Mouse (Mus musculus) embryonic facial prominence, embryonic 11.5 days (tissue): ENCODE results near the gene Vars. TPM values are rescaled to one million over a fixed set of nuclear protein-coding genes. Genes with fewer than 3 reads are reported as not detected.
"Not testable (repeated sequence)": the region's sequence is repeated elsewhere in the genome, so short reads cannot be mapped to it uniquely, and the experiment has no call there.

Source experiments
- ATAC-seq: fragments of 200-750 bp; cut with Nextera tagmentation; replicated peaks from 2 replicates; pipeline ENCODE4 v1.8.0; 2017; ENCODE audit warnings: low read depth; ENCODE audit not compliant: insufficient number of reproducible peaks, low FRiP score, low TSS enrichment
- DNase-seq: peaks from one replicate; pipeline ENCODE4 v3.0.0-alpha.2; 2015; ENCODE audit warnings: low spot score
- H3K27ac ChIP-seq: fragments of 300-500 bp; sonication (generic); replicated peaks from 2 replicates; pipeline ENCODE4 v1.5.1; 2014; ENCODE audit warnings: mild to moderate bottlenecking, low read depth, low read length, control low read depth
- H3K27me3 ChIP-seq: fragments of 300-500 bp; sonication (generic); 2 replicates; pipeline ENCODE4 v1.6.1; 2014; ENCODE audit warnings: mild to moderate bottlenecking, low read length, moderate library complexity, mixed read lengths; ENCODE audit not compliant: control insufficient read depth, insufficient read depth
- H3K36me3 ChIP-seq: fragments of 300-500 bp; sonication (generic); replicated peaks from 2 replicates; pipeline ENCODE4 v1.6.1; 2014; ENCODE audit warnings: low read depth, mild to moderate bottlenecking, low read length, moderate library complexity, mixed read lengths; ENCODE audit not compliant: control insufficient read depth, insufficient read depth
- H3K4me1 ChIP-seq: fragments of 300-500 bp; sonication (generic); 2 replicates; pipeline ENCODE4 v1.6.1; 2014; ENCODE audit warnings: low read length, mixed read lengths; ENCODE audit not compliant: control insufficient read depth, insufficient read depth
- H3K4me2 ChIP-seq: fragments of 300-500 bp; sonication (generic); 2 replicates; pipeline ENCODE4 v1.6.1; 2014; ENCODE audit warnings: low read depth, mild to moderate bottlenecking, control low read depth, low read length, moderate library complexity
- H3K4me3 ChIP-seq: fragments of 300-500 bp; sonication (generic); 2 replicates; pipeline ENCODE4 v1.5.1; 2014; ENCODE audit warnings: low read depth, low read length, control low read depth
- H3K9ac ChIP-seq: fragments of 300-500 bp; sonication (generic); replicated peaks from 2 replicates; pipeline ENCODE4 v1.6.1; 2014; ENCODE audit warnings: mild to moderate bottlenecking, control low read depth, low read length
- H3K9me3 ChIP-seq: fragments of 300-500 bp; sonication (generic); replicated peaks from 2 replicates; pipeline ENCODE4 v1.6.1; 2016; ENCODE audit warnings: mild to moderate bottlenecking, low read length, inconsistent platforms, mixed read lengths; ENCODE audit not compliant: control insufficient read depth
- WGBS: fragments of 180-500 bp; shearing (Covaris S2); extraction: QIAGEN DNeasy Blood & Tissue Kit; methylation state at CpG from one replicate; pipeline ENCODE4 v1.1.7; 2014; 5-methylcytosine and 5-hydroxymethylcytosine counted together
- polyA plus RNA-seq: library from polyadenylated mRNA; unstranded; fragments of >200 nt; fragmentation: Nextera tagmentation; extraction: Ambion mirVana; gene quantifications from 2 replicates; pipeline ENCODE4 v1.2.1, GENCODE M21; 2014

Vars gene
- polyA plus RNA-seq, 1 experiment from 2014 or later = 73.9 TPM

- not testable (repeated sequence) for H3K36me3 ChIP-seq, H3K27me3 ChIP-seq, ATAC-seq, H3K9me3 ChIP-seq, H3K4me1 ChIP-seq
- Histone ChIP-seq H3K9ac (peak overlapping the region; percentile 98), H3K4me3 (peak overlapping the region; percentile 89), H3K27ac (peak overlapping the region; percentile 96), H3K4me2 (peak overlapping the region; percentile 98)
- peak; percentile 30 for DNase-seq
- WGBS = 27% methylated on average over 29 of the region's 32 CpGs
These were observed 693 bp upstream of the Vars start for GRCm38 (mm10) chr17:34999871-35000716.

- peak; percentile 39 for DNase-seq
- ATAC-seq = peak; percentile 14; the same call in 1 of the 2 replicates
- Histone ChIP-seq H3K4me3 (peak overlapping the region; percentile 89), H3K27ac (peak overlapping the region; percentile 96), H3K4me2 (peak overlapping the region; percentile 98), H3K4me1 (peaks cover 3% of the 10 kb centered on the region; the same call in 1 of the 2 replicates), H3K9ac (peak overlapping the region; percentile 98), H3K9me3 (no peaks in the 10 kb centered on the region), H3K27me3 (no peaks in the 10 kb centered on the region), H3K36me3 (peaks cover 7% of the 10 kb centered on the region; the same call in 1 of the 2 replicates)
- under 1% methylated on average over 35 of the region's 35 CpGs for WGBS
These were observed 815 bp downstream of the Vars start for GRCm38 (mm10) chr17:35001452-35002152.

- DNase-seq = no peak
- Histone ChIP-seq H3K4me3 (peak overlapping the region; percentile 89), H3K9ac (peak overlapping the region; percentile 98), H3K36me3 (peaks cover 7% of the 10 kb centered on the region; the same call in 1 of the 2 replicates), H3K9me3 (no peaks in the 10 kb centered on the region), H3K4me1 (peaks cover 3% of the 10 kb centered on the region; the same call in 1 of the 2 replicates), H3K27ac (peak overlapping the region; percentile 56; the same call in 1 of the 2 replicates), H3K4me2 (peak overlapping the region; percentile 98), H3K27me3 (no peaks in the 10 kb centered on the region)
- 10% methylated on average over 12 of the region's 12 CpGs for WGBS
- ATAC-seq = no peak
These were observed 1.5 kb downstream of the Vars start for GRCm38 (mm10) chr17:35002153-35002865.

- WGBS = 66% methylated on average over 9 of the region's 9 CpGs
These were observed 2.4 kb downstream of the Vars start for GRCm38 (mm10) chr17:35003022-35003838.

GRCm38 (mm10) chr17:35004075-35004717 is 3.4 kb downstream of the Vars start:
- H3K27me3 ChIP-seq = no peaks in the 10 kb centered on the region
- ATAC-seq = no peak
- 93% methylated on average over 17 of the region's 17 CpGs for WGBS
- H3K36me3 ChIP-seq = peaks cover 7% of the 10 kb centered on the region
- H3K4me1 ChIP-seq = peaks cover 3% of the 10 kb centered on the region; the same call in 1 of the 2 replicates
- no peaks in the 10 kb centered on the region for H3K9me3 ChIP-seq
- no peak overlapping the region for H3K9ac ChIP-seq
- no peak overlapping the region for H3K27ac ChIP-seq
- H3K4me2 ChIP-seq = no peak overlapping the region
- no peak for DNase-seq
- H3K4me3 ChIP-seq = no peak overlapping the region

More at GRCm38 (mm10) chr17:35003022-35003838, 2.4 kb downstream of the Vars start:
- H3K36me3 ChIP-seq = peaks cover 7% of the 10 kb centered on the region; the same call in 1 of the 2 replicates
- no peak overlapping the region for H3K27ac ChIP-seq
- peak overlapping the region; percentile 98 for H3K4me2 ChIP-seq
- H3K9me3 ChIP-seq = no peaks in the 10 kb centered on the region
- H3K4me3 ChIP-seq = peak overlapping the region; percentile 89; the same call in 1 of the 2 replicates
- DNase-seq (no peak), ATAC-seq (no peak)
- H3K4me1 ChIP-seq = peaks cover 3% of the 10 kb centered on the region; the same call in 1 of the 2 replicates
- no peak overlapping the region; the same call in 1 of the 2 replicates for H3K9ac ChIP-seq
- H3K27me3 ChIP-seq = no peaks in the 10 kb centered on the region

- ATAC-seq (no peak), DNase-seq (no peak)
- peaks cover 7% of the 10 kb centered on the region for H3K36me3 ChIP-seq
- 94% methylated on average over 10 of the region's 10 CpGs for WGBS
- H3K27me3 ChIP-seq = no peaks in the 10 kb centered on the region
- peaks cover 3% of the 10 kb centered on the region; the same call in 1 of the 2 replicates for H3K4me1 ChIP-seq
- no peak overlapping the region for H3K4me3 ChIP-seq
- H3K4me2 ChIP-seq = no peak overlapping the region
- no peak overlapping the region for H3K9ac ChIP-seq
- H3K27ac ChIP-seq = no peak overlapping the region
- H3K9me3 ChIP-seq = no peaks in the 10 kb centered on the region
These were observed 4.4 kb downstream of the Vars start for GRCm38 (mm10) chr17:35005158-35005557.

- 97% methylated on average over 4 of the region's 5 CpGs for WGBS
- not testable (repeated sequence) for ATAC-seq, H3K4me2 ChIP-seq, H3K4me1 ChIP-seq, H3K9me3 ChIP-seq, H3K27me3 ChIP-seq, H3K9ac ChIP-seq, DNase-seq, H3K27ac ChIP-seq
- peaks cover 15% of the 10 kb centered on the region for H3K36me3 ChIP-seq
- H3K4me3 ChIP-seq = peak overlapping the region; percentile 5; the same call in 1 of the 2 replicates
These were observed 5.1 kb downstream of the Vars start for GRCm38 (mm10) chr17:35005902-35006301.
